Mouse (Mus musculus) kidney, adult 2 months (tissue): ENCODE measurements around the gene Ccni. TPM values are rescaled to one million over a fixed set of nuclear protein-coding genes. Genes with fewer than 3 reads are reported as not detected.

ENCODE experiments used
- DNase-seq: peaks from one replicate; pipeline ENCODE4 v3.0.0; 2021
- H3K27ac ChIP-seq: fragments of 200-500 bp; 2 replicates; pipeline ENCODE4 v1.5.1; 2012; ENCODE audit warnings: low read depth, low read length, control low read depth, inconsistent platforms; ENCODE audit not compliant: insufficient read depth
- H3K27me3 ChIP-seq: fragments of 200-500 bp; replicated peaks from 2 replicates; pipeline ENCODE4 v1.6.1; 2012; ENCODE audit warnings: mild to moderate bottlenecking, moderate library complexity, low read length, inconsistent platforms; ENCODE audit not compliant: control insufficient read depth, insufficient read depth
- H3K36me3 ChIP-seq: fragments of 200-500 bp; 2 replicates; pipeline ENCODE4 v1.6.1; 2012; ENCODE audit warnings: mild to moderate bottlenecking, moderate library complexity, low read length, inconsistent platforms; ENCODE audit not compliant: control insufficient read depth, insufficient read depth
- H3K4me1 ChIP-seq: fragments of 200-500 bp; 2 replicates; pipeline ENCODE4 v1.6.1; 2011; ENCODE audit warnings: low read length; ENCODE audit not compliant: control insufficient read depth, insufficient read depth
- H3K4me3 ChIP-seq: fragments of 200-500 bp; 2 replicates; pipeline ENCODE4 v1.5.1; 2011; ENCODE audit warnings: mild to moderate bottlenecking, low read depth, low read length, control low read depth; ENCODE audit not compliant: insufficient read depth
- CTCF ChIP-seq: fragments of 200-500 bp; conservative IDR thresholded peaks from 2 replicates; pipeline ENCODE4 v1.5.1; 2011; ENCODE audit warnings: low read depth, mild to moderate bottlenecking, control low read depth, low read length, moderate library complexity, mixed read lengths; ENCODE audit not compliant: insufficient read depth, insufficient read length
- POLR2A ChIP-seq: fragments of 200-500 bp; IDR thresholded peaks from one replicate; pipeline ENCODE4 v1.6.1; 2011; ENCODE audit warnings: low read depth, low read length, control low read depth
- WGBS: fragments of 180-500 bp; shearing (Covaris S2); methylation state at CpG from one replicate; pipeline ENCODE4 v1.1.7; 2018; 5-methylcytosine and 5-hydroxymethylcytosine counted together
- polyA plus RNA-seq: library from polyadenylated mRNA; depleted of rRNA; stranded (reverse); fragments of >200 nt; gene quantifications from 2 replicates; pipeline ENCODE4 v1.2.3, GENCODE M21; 2012

Ccni gene
- polyA plus RNA-seq, 1 experiment, result 125 TPM

DNA sequence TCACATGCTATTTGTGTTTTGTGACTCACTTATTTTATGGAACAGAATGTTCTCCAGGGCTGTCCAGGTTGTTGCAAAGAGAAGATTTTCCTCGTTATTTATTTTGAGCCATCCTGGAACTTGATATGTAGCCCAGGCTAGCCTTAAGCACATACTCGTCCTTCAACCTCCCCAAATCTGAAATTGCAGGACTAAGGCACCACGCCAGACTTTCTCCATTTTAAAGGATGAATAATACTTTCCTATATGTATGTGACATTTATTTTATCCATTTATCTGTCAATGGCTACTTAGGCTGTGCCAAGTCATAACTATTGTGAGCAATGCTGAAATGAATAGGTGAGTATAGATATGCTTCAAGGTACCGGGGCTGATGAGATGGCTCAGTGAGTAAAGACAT, 30.2 kb upstream of the Ccni start:
- no peaks in the 10 kb centered on the region for H3K27me3 ChIP-seq
- 84% methylated on average over 4 of the region's 4 CpGs for WGBS
- no peaks in the 10 kb centered on the region for H3K4me1 ChIP-seq
- H3K27ac ChIP-seq, result no peak overlapping the region
- no peaks in the 10 kb centered on the region for H3K36me3 ChIP-seq
- H3K4me3 ChIP-seq, result no peak overlapping the region
- no peak for DNase-seq
- TF ChIP-seq CTCF (no peak), POLR2A (no peak)

DNA sequence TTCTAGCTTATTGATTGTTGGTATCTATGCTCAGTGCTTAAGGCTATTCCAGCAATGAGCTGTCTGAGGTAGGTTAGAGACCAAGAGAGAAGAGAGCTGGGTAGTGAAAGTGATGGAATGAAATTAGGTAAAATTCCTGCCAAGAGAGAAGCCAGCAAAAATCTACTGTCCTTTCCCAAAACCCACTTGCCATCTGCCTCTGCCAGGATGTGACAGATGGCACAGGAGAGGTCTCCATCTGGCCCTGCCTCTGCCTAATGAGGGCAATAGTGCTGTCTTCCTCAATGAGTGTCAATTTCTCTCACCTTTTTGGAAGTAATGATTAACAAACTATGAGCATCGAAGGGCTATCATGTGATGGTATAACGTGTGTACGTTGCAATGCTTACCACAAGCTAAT, 29.6 kb upstream of the Ccni start:
- DNase-seq, result no peak
- WGBS, result 69% methylated on average over 3 of the region's 3 CpGs
- H3K4me3 ChIP-seq, result no peak overlapping the region
- TF ChIP-seq CTCF, result no peak
- TF ChIP-seq POLR2A, result no peak
- H3K27me3 ChIP-seq, result no peaks in the 10 kb centered on the region; the same call in 1 of the 2 replicates
- no peaks in the 10 kb centered on the region for H3K4me1 ChIP-seq
- H3K36me3 ChIP-seq, result no peaks in the 10 kb centered on the region
- H3K27ac ChIP-seq, result no peak overlapping the region

DNA sequence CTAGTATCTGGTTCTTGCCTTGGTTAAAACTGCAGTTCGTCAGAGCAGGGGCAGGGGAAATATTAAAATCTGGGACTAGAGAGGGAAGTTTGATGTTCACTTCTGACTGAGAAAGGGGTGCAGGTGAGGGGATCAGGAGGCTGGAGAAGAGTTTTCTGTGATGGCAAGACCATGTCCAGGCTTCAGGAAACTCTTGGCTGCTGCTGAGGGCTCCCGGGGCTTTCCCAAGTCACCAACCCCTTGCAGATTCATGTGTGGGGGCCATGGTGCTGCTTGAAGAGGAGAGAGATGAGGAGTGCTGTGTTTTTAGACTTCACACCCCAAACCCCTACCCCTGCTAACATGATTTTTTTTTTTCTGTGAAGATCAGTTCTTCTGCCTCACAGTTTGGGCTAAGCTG, 28.3 kb upstream of the Ccni start:
- no peaks in the 10 kb centered on the region; the same call in 1 of the 2 replicates for H3K27me3 ChIP-seq
- DNase-seq, result no peak
- no peak overlapping the region for H3K4me3 ChIP-seq
- H3K4me1 ChIP-seq, result no peaks in the 10 kb centered on the region
- TF ChIP-seq POLR2A (no peak), CTCF (no peak)
- 86% methylated on average over 2 of the region's 2 CpGs for WGBS
- H3K36me3 ChIP-seq, result no peaks in the 10 kb centered on the region
- H3K27ac ChIP-seq, result no peak overlapping the region

DNA sequence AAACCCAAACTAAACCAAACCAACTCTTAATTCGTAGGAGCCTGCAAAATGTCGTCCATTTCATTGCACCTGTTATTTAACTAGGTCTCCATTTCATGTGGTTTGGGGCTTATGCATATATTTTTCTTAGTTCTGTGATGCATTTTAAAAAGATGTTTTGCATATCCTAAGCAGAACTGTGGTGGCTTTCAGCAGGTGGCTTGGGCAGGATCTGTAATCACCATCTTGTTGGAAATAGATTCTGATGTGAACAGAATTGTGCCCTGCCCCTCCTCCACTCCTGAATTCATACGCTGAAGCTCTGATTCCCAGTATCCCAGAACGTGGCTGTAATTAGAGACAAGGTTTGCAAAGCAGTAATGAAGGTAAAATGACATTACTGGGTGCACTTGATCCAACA, 27.8 kb upstream of the Ccni start:
- DNase-seq, result no peak
- Histone ChIP-seq H3K4me3 (no peak overlapping the region), H3K27ac (no peak overlapping the region), H3K4me1 (no peaks in the 10 kb centered on the region), H3K27me3 (no peaks in the 10 kb centered on the region; the same call in 1 of the 2 replicates), H3K36me3 (no peaks in the 10 kb centered on the region)
- WGBS, result 49% methylated on average over 4 of the region's 4 CpGs
- TF ChIP-seq CTCF, result no peak
- no peak for TF ChIP-seq POLR2A

DNA sequence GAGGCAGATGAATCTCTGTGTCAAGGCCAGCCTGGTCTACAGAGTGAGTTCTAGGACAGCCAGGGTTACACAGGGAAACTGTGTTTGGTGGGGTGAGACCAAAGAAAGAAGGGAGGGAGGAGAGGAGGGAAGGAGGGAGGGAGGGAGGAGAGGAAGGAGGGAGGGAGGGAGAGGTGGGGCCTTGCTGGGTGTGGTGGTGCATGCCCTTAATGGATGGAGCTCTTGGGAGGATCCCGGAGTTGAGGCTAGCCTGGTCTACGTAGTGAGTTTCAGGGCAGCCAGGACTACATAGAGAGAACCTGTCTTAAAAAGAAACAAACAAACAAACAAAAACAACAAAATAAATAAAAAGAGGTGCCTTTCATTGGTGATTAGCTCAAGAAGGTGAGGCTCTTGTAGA, 26.5 kb upstream of the Ccni start:
- Histone ChIP-seq H3K27me3 (no peaks in the 10 kb centered on the region; the same call in 1 of the 2 replicates), H3K36me3 (no peaks in the 10 kb centered on the region), H3K4me3 (no peak overlapping the region), H3K27ac (no peak overlapping the region), H3K4me1 (no peaks in the 10 kb centered on the region)
- DNase-seq, result no peak
- WGBS, result 96% methylated on average over 2 of the region's 2 CpGs
- no peak for TF ChIP-seq CTCF
- no peak for TF ChIP-seq POLR2A

DNA sequence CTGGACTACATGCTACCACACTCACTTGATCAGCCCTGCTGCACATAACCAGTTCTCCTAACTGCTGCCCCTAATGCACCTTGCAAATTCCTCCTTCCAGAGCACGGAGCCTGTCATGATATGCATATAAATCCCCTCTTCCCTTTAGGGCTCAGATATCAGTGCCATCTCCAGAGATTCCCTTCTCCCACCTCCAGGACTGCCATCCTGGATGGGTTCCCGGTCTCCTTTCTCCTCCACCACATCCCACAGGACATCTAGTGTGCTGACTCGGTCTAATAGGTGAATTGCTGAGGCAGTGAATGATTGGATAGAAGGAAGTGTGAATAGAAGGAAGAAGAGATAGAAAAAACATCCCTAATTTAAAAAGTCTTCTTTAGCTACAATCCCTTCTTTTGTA, 25.4 kb upstream of the Ccni start:
- no peaks in the 10 kb centered on the region; the same call in 1 of the 2 replicates for H3K27me3 ChIP-seq
- no peak for TF ChIP-seq POLR2A
- TF ChIP-seq CTCF, result no peak
- no peaks in the 10 kb centered on the region for H3K4me1 ChIP-seq
- H3K27ac ChIP-seq, result no peak overlapping the region
- no peak for DNase-seq
- 59% methylated on average over 3 of the region's 3 CpGs for WGBS
- H3K4me3 ChIP-seq, result no peak overlapping the region
- no peaks in the 10 kb centered on the region for H3K36me3 ChIP-seq

DNA sequence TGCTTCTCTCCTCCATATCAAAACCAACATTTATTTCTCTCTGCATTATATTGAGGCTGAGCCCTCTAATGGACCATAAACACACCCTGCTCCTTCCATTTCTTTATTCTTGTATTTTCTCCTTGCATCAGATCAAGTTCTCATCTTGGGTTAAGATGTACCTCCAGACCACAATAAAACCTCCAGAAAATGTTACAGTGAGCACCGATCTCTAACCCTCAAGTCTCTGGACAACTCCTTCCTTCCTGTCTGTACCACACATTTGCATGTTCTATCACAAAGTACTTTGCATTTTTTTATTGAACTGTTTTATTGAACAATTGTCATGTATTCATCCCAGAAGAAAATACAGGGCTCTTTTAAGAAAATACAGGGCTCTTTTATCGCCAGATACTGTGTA, 23.2 kb upstream of the Ccni start:
- no peaks in the 10 kb centered on the region for H3K36me3 ChIP-seq
- no peak for DNase-seq
- no peak overlapping the region for H3K27ac ChIP-seq
- TF ChIP-seq POLR2A (no peak), CTCF (no peak)
- H3K4me3 ChIP-seq, result no peak overlapping the region
- H3K27me3 ChIP-seq, result no peaks in the 10 kb centered on the region; the same call in 1 of the 2 replicates
- 76% methylated on average over 2 of the region's 2 CpGs for WGBS
- no peaks in the 10 kb centered on the region for H3K4me1 ChIP-seq
